Mouse (Mus musculus) heart, postnatal 0 days (tissue): ENCODE results near the gene Rnf135.

Experiments used
- CTCF ChIP-seq: IDR thresholded peaks from 2 replicates; pipeline ENCODE4 v1.5.1; 2016; ENCODE audit warnings: antibody characterized with exemption, control low read depth, low read depth
- EP300 ChIP-seq: IDR thresholded peaks from 2 replicates; pipeline ENCODE4 v1.6.1; 2016; ENCODE audit warnings: antibody characterized with exemption, low read depth

DNA sequence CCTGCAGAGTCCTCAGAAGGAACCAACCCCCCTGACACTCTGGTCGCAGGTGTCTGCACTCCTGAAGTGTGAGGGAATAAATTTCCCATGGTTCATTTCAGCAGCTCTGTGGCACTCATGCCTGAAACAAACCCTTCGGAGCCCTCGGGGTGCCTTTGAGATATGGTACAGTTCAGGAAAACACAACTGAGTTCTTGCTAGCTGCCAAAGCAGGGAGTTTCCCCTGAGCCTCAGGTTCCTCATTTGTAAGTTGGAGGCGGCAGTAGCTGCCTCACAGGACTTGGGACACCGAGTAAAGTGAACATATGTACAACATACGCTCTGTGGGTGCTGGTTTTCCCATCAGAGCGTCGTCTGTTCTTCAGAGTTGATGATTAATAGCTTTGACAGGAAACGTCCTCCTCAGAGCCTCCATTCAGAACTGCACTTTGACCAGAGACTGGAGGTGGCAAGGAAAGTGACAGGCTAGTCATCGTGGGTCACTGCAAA lies 37.8 kb upstream of the Rnf135 start:
- no peak for TF ChIP-seq CTCF
- TF ChIP-seq EP300: no peak
